Mouse (Mus musculus): Measurements from ENCODE around the gene Gucd1. TPM values are rescaled to one million over a fixed set of nuclear protein-coding genes. Genes with fewer than 3 reads are reported as not detected.
"Not testable (repeated sequence)": the region's sequence is repeated elsewhere in the genome, so short reads cannot be mapped to it uniquely, and the experiment has no call there.

The Gucd1 gene
- 95.7 and 159 TPM in 2 replicates for polyA plus RNA-seq (2012; rRNA removed)

DNA sequence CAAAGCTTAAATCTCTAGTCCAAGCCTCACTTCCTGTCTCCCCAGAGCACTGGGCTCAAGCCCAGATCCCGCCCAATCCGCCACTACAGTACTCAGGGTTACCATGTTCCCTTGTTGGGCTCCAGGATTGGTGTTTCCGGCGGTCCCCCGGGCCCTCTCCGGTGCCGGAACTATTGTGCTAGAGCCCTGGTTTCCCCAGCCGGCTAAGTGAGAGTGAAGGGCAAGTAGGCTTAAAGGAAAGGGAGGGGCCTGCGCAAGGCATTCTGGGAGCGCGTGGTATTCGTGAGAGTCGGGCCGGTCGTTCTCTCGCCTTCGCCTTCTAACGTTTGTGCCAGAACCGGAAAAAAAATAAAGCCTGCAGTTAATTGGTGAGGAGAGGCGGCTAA is at the start of gene Gucd1:
TSS of gene Gucd1 (minus strand) at position 215 of the 386 bp plus-strand sequence.
- WGBS = under 1% methylated on average over 20 of the region's 20 CpGs
- DNase-seq (ENCODE audit: low read depth, low spot score) = peak; percentile 92

DNA sequence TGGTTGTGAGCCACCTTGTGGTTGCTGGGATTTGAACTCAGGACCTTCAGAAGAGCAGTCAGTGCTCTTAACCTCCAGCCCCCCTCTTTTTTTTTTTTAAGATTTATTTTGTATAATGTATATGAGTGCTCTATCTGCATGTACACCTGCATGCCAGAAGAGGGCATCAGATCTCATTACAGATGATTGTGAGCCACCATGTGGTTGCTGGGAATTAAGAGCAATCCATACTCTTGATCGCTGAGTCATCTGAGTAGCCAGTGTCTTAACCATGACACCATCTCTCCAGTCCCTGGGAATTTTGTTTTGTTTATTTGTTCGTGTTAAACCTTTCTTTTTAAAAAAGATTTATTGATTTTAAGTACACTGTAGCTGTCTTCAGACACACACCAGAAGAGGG is 49.0 kb upstream of the Gucd1 start:
- WGBS = 78% methylated on average over 2 of the region's 2 CpGs
- DNase-seq (ENCODE audit: low read depth, low spot score) = not testable (repeated sequence)

DNA sequence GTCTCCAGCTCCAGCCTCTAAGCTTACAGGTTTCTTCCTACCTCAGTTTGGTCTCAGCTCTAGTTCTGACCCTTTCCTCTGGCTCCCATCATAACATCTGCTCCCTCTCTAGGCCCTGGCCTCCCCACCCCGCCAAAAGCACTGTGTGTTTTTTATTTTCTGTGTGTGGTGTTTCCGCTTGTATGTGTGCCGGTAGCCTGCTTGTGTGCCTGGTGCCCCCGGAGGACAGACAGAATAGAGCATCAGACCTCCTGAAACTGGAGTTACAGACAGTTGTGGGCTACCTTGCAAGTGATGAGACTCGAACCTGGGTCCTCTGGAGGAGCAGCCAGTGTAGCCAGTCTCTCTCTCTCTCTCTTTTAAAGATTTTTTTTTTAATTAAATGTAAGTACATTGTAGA is 48.5 kb upstream of the Gucd1 start:
- WGBS = 75% methylated on average over 5 of the region's 5 CpGs
- DNase-seq (ENCODE audit: low read depth, low spot score) = no peak

DNA sequence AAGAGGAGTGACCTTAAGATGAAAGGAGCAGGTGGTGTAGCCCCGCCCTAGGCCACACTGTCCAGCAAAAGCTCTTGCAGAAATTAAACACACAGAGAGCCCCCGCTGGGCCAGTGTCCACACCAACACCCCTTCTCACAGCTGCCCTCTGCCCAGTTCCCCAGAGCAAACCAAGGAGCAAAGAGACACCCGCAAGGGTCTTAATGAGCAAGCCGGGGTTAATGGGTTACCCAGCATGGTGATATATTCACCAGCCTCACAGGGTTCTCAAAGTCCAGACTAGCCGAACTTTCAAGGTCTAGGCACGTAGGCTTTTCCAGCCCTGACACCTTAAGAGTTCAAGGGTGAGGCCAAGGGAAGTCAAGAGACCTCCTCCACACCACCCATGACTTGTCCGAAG is 48.1 kb upstream of the Gucd1 start:
- WGBS = 38% methylated on average over 7 of the region's 7 CpGs
- DNase-seq (ENCODE audit: low read depth, low spot score) = no peak

DNA sequence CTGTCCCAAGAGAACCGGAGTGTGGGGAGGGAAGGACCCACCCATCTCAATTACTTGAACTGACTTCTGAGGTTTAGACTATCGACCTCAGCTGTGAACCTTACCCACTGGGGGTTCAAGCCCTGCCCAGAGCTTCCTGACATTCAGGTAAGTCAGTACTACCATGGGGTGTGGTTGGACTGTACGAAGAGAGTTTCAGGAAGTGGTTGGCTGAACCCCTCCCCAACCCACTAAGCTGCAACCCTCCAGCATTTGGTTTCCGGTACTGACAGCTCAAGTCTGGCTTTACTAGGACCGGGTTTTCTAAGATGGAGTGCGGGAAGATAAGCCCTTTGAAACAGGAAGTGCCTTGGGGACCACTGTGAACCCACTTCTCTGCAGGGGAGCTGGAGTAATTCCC is 47.7 kb upstream of the Gucd1 start:
- WGBS = 30% methylated on average over 6 of the region's 6 CpGs
- DNase-seq (ENCODE audit: low read depth, low spot score) = no peak

DNA sequence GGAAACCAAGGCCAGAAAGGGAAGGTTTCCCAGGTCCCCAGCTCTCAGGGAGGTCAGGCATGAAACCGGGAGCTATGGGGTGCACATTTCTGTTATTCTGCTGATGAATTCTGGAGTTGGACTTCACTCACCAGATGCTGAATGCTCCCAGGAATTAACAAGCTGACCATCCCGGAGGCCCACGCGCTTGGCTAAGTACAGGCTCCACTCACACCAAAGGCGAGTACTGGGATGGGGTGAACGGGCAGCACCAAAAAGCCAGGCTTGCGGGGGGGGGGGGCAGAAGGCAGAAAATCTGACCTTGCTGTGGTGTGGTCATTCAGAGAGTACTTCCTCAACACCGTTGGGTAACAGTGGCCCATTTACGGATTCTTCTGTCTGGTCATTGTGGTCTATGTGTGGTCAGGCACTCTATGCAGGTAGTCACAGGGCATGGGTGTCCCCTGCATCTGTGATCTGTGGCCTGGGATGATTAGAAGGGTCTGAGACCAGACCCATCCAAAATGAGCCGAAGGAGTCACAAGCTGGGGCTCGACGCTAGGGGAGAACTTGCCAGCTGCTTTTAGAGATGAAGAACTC is 47.0 kb upstream of the Gucd1 start:
- no peak for DNase-seq (ENCODE audit: low read depth, low spot score)
- 86% methylated on average over 12 of the region's 12 CpGs for WGBS

DNA sequence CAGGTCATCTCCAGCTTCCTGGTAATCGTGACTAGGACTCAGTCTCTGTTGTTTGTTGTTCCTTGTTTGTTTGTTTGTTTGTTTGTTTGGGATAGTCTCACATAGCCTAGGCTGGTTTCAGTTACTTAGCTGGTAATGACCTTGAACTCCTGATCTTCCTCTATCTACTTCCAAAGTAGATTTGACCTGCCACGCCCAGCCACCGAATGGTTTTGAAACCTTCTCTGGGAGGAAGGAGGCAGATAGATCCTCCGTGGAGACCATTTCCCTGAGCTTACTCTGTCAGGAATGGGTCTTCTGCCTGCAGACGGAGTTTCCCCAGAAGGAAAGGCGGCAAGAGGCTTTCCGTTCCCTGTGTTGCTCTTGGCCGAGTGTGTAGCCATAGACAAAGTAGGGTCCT is 44.8 kb upstream of the Gucd1 start:
- DNase-seq (ENCODE audit: low read depth, low spot score) = no peak
- WGBS = 69% methylated on average over 8 of the region's 8 CpGs

DNA sequence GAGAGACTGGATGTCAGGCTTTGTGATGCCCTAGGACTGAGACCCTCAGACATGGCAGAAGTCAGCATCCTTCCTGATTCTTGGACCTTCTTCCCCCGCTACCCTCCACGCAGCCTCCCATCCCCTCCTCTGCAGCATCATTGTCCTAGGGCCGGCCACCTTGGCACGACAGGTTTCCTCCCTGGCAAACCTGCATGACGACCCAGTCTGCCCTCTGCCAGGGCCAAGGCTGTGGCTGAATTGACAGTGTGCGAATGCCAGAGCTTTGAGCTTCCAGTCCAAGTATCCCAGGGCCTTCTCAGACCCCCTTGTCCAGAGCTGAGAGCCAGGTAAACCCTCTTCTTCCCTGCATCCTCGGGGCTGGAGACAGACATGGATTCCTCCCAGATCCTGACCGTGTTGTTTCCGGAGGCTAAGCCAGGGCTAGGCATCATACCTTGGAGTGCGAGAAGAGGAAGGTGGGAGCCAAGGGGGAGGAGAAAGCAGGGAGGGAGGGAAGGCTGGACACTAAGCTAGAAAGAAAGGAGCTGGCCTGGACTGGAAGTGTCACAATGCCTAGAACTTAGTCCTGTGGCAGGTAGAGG is 43.4 kb upstream of the Gucd1 start, which contains the start of gene Ggt1:
TSS of gene Ggt1 (plus strand) at position 534 of the 584 bp plus-strand sequence.
- DNase-seq (ENCODE audit: low read depth, low spot score) = no peak
- 64% methylated on average over 10 of the region's 10 CpGs for WGBS

DNA sequence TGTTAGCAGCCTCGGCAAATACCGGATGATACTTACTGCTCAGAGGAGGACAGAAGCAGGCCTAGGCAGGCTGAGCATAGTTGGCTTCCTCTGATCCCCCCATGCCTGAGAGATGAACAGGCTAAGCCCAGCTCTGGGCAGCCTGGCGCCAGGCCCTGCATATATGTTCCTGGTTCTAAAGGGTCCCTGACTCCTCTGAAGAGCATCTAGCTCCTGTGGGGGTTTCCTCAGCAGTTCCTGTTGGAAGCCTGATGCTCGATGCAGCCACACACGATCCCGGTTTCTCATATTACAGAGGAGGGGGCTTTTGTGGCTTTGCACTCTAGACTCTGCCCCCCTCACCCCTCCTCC is 42.8 kb upstream of the Gucd1 start:
- WGBS = 36% methylated on average over 6 of the region's 6 CpGs
- no peak for DNase-seq (ENCODE audit: low read depth, low spot score)

DNA sequence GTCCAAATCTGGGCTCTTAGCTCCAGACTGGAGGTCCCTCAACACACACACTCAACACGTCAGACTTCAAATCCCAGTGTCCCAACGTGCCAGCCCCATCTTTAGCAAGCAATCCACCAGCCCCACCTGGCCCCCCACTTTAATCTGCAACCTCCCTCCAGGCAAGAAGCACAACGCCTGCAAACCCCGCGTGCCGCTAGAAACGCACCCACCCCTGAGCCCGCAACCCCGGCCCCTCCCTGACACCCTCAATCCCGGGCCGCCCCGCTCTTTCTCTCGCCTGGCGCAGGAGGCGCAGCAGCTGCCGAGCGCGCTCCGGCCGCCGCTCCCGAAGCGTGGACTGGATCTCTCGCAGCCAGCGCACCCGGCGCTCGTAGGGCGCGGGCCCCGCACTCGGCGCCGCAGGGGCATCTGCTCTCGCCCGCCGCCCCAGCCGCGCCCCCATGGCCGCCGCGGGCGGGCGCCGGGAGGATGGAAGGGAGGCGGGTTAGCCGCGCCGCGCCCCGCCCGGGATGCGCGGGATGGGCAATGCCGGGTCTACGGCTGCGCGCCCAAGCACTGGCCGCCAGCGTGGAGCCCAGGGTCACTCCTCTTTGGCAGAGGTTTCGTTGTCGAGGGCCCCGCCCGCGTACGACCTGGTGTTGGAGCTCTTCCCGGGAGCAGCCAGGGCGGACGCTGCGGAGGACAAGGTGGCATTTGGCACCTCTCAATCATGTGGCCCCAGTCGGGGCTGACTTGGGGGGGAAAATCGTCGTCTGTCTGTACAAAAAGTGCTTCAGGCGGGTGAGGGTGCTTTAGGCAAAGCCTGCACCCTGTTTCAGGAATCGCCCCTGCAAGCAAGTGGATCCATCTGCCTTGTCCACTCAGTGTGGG is 42.1 kb upstream of the Gucd1 start, which contains the start of gene Lrrc75b:
TSS of gene Lrrc75b (minus strand) at position 655 of the 873 bp plus-strand sequence.
- no peak for DNase-seq (ENCODE audit: low read depth, low spot score)
- 1% methylated on average over 73 of the region's 75 CpGs for WGBS

DNA sequence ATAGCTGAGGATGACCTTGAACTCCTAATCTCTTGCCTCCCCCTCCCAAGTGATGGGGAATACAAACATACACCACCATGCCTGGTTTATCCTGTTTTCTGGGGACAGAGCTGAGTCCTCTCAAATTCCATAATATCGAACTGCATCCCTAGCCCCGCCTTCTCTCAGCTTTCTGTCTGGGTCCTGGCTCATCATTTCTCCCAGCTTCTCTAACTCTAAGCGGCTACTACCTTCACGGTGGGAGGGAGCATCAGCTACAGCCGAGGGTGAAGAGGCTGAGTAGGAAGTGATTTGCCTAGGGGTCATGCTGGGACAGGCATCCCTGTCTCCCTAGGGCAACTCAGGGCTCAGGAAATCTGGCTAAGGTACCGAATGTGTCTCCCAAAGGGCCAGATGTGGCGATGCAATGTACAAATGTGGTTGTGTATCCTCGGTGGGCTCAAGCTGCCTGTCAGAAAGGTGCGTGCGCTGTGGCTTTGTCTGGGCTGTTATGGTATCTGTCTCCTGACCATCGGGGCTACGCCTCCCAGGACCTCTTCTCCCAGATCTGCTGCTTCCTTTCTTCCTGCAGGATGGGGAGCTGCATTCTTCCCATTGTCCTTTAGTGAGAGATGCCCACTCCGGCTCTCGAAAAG is 41.4 kb upstream of the Gucd1 start:
- no peak for DNase-seq (ENCODE audit: low read depth, low spot score)
- WGBS = 14% methylated on average over 14 of the region's 14 CpGs

DNA sequence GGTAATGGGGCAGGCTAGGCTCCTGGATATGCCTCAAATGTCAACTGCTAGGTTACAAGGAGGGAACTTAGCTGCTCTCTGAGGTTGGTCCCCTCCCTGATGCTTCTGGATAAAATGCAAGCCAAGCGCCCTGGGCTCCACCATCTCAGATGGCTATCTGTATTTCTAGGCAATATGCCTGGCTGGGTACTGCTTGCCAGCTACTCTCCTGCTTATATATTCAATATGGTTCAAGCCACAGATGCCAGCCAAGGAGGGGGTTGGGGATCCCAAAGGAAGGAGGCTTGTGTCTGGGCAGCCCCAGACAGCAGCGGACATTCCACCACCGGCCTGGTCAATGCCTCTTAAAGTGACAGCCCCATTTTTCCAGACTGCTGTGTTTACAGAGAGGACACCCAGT is 40.7 kb upstream of the Gucd1 start:
- WGBS = 63% methylated on average over 3 of the region's 3 CpGs
- no peak for DNase-seq (ENCODE audit: low read depth, low spot score)

DNA sequence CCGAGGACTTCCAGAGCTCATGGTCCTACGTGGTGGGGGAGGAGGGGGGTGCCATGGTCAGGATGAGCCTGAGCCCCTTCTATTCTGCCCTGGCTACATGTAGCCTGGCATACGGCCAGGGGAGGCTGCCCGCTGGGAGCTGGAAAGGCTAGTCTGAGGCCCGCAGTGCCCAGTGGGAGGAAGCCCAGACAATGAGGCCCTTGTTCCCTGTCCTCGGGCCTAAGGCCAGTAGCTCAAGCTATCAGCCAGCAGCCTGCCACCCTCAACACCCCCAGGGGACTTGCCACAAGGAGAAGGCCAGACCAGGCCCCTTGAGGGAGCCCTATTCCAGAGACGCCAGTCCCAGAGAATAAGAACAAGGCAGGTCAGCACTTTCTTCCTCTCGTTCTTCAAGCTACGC is 38.3 kb upstream of the Gucd1 start:
- WGBS = 37% methylated on average over 9 of the region's 9 CpGs
- no peak for DNase-seq (ENCODE audit: low read depth, low spot score)

DNA sequence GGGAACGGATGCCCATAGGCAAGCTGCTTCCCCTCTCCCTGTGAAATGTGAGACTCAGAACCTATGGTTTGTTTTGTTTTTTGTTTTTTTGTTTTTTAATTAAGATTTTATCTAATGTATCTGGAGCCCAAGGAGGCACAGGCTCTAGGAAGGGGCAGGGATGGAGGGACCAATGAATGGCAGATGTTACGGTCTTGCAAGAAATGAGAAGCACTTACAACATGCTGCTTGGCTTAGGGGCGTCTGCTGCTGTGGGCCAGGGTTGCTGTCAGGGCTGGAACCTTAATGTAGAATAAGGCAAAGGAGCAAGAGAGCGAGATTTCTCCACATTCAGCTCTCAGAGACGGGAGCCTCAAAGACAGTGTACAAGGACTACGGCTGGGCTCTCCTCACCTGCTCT is 37.8 kb upstream of the Gucd1 start:
- 86% methylated on average over 6 of the region's 6 CpGs for WGBS
- DNase-seq (ENCODE audit: low read depth, low spot score) = no peak

DNA sequence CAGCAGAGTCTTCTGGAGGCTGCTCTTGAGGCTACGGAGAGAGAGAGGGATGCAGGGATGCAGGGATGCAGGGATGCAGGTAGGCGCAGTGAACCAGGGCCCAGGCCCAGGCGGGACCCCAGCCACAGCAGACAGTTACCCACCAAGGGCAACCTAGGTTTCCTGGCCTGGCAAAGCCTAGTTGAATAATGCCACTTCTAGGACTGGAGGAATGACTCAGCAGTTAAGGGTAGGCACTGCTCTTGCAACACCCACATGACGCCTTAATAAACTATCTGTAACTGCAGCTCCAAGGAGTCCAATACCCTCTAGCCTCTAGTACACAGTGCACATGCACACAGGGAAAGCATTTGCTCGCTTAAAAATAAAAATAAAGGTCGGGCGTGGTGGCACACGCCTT is 36.3 kb upstream of the Gucd1 start:
- no peak for DNase-seq (ENCODE audit: low read depth, low spot score)
- WGBS = 74% methylated on average over 8 of the region's 8 CpGs

DNA sequence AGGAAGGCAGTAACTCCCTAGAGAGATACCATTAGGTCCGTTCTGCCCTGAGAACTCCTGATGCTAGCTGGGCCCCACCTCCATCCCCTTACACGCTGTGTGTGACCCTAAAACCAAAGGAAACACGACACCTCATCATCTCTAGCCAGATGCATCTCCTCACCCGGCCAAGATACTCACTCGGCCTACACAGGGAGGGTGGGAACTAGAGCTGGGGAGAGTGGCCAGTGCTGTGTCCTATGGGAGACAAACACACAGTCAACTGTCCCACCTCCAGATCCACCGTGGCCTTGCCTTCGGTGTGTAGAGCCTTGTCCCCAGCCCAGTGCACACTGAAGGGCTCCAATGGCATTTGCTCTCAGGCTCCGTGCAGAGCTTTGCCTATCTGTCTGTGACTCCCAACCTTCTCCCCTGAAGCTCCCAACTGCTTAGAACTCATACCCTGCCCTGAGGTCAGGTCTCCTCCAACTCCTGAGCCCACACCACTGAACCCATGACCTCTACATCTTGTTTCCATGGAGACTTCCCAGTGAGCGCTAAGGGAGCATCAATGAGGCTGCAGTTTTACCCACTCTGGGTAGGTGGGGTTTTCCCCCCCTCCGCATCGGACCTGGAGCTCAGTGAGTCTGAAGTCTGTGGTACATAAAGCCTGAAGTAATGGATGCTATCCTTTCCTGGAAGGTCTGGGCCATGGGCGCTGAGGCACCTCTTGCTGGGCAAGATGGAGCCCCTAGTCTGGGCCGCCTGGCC is 35.1 kb upstream of the Gucd1 start:
- 84% methylated on average over 13 of the region's 13 CpGs for WGBS
- DNase-seq (ENCODE audit: low read depth, low spot score) = no peak

DNA sequence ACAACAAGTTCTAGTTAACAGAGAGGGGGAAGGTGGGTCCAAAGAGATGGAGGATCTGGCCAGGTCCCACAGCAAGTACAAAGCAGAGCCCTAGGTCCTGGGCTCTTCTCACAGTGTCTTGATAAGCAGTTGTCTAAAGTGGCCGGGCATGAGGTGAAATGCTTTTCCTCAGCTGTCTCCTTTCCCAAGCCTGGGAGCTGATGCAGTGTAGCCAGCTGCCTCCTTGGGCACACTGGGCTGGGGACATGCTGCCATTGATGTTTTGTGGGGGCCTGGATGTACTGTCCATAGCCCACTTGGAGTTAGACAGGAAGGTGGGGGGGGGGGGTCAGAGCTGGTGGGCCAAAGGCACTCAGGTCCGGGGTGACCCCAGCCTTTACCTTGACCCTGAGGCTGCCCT is 34.3 kb upstream of the Gucd1 start:
- no peak for DNase-seq (ENCODE audit: low read depth, low spot score)
- 83% methylated on average over 2 of the region's 2 CpGs for WGBS

DNA sequence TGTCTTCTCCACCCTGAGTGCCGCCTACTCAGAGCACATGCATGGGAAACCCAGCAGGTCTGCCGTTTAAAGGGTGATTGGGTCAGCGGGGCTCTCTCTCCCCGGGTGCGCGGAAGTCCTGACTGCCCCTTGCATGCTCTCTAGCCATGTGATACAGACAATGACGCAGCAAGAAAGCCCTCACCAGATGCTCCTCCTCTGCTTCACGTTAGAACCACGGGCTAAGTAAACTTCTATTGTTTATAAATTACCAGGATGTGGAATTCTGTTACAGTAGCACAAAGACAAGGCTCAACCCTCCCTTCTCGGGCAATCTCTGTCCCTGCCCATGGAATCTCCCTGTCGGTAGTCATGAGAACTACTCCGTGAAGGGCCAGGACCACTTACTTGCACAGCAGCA is 33.4 kb upstream of the Gucd1 start:
- 38% methylated on average over 12 of the region's 12 CpGs for WGBS

DNA sequence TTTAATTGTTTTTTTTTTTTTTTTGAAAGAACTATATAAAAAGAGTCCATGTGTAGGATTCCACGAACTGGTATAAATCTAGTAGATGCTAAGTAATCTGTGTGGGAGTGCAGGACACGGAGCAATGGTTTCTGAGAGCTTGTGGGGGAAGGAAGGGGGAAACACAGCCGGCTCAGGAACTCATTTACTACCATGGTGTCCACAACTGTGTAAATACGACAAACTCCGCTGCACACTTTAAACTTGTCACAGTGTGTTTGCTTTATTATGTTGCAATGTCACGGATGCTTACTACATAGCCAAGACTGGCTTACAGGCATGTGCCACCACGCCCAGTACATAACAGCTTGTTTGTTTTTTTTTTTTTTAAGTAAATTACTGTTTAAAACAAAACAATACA is 32.1 kb upstream of the Gucd1 start:
- DNase-seq (ENCODE audit: low read depth, low spot score) = no peak

More for the DNA sequence above, 33.4 kb upstream of the Gucd1 start:
- no peak for DNase-seq (ENCODE audit: low read depth, low spot score)

DNA sequence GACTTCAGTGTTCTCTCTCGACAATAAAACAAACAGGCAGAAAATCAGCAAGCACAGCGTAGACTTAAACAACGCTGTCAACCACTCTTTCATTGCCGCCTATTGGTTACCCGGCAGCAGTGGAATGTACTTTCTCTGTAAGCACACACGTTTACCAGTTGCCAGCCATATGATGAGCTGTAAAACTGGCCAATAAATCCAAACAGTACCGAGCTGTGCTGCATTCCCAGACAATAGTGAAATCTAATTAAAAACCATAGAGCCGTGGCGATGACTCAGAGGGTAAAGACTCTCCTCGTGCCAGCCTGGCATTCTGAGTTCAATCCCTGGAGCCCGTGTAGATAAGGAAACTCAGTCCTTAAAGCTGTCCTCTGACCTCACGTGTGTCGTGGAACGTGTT is 30.7 kb upstream of the Gucd1 start:
- 17% methylated on average over 14 of the region's 14 CpGs for WGBS

More for the DNA sequence above, 32.1 kb upstream of the Gucd1 start:
- 46% methylated on average over 7 of the region's 7 CpGs for WGBS

More for the DNA sequence above, 30.7 kb upstream of the Gucd1 start:
- DNase-seq (ENCODE audit: low read depth, low spot score) = peak; percentile 89

All from large intestine, adult 2 months (tissue).